Mouse (Mus musculus): Measurements from ENCODE around the gene Olfr23.
"Not testable (repeated sequence)": the region's sequence is repeated elsewhere in the genome, so short reads cannot be mapped to it uniquely, and the experiment has no call there.

Olfr23 gene

GRCm38 (mm10) chr11:73936377-73936776, at the start of gene Olfr23:
Gene Olfr23 (plus strand): TSS chr11:73936677.
- DNase-seq (ENCODE audit: low spot score): no peak

GRCm38 (mm10) chr11:73890671-73891070, 45.8 kb upstream of the Olfr23 start, which contains the start of gene Olfr394:
Gene Olfr394 (minus strand): TSS chr11:73890771.
- no peak for DNase-seq (ENCODE audit: low spot score)

DNA sequence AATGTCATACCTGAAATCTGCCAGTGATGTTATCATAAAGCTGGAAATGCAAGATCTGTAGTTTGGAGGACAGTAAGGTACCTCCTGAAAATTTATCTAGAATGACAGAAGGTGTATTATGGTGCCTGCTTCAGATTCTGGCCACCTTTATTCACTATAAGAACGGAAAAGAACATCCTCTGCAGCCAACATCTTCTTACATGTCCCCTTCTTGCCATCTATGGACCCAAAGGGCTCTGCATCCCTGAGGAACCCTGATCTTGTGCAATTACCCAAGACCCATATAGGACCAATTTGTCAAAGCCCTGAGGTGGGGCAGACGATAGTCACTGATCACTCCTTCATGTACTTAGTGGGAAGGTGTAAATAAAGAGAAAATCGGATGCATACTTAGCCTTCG, 27.3 kb upstream of the Olfr23 start, which contains the start of gene Olfr395:
Gene Olfr395, minus strand, starts transcription at position 101 of the 400 bp plus-strand sequence.
- DNase-seq (ENCODE audit: low spot score): not testable (repeated sequence)

GRCm38 (mm10) chr11:73960517-73960916, 24.0 kb downstream of the Olfr23 start, which contains the start of gene Olfr397:
Gene Olfr397 (plus strand): TSS chr11:73960817.
- DNase-seq (ENCODE audit: low spot score): no peak

DNA sequence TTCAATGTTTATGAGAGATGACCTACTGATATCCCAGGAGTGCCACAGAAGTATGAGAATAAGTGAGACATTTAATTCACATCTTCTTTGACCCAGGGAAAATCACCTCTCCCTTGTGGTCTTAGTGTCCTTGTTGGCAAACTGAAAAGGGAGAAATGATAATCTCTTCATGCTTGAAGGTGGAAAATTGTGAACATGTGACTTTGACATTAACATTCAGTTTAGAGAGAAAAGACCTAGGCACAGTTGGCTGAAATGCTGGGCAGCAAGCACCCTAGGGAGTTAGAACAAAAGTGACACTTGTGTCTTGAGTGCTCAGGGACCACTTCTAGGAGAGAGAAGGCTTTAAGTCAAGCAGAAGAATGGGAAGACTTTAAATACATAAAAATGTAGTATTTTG, 53.8 kb downstream of the Olfr23 start, which contains the start of gene Olfr398:
Gene Olfr398, minus strand, starts transcription at position 101 of the 400 bp plus-strand sequence.
- DNase-seq (ENCODE audit: low spot score): no peak

Measured in spleen, adult 12 weeks (tissue).